Mouse (Mus musculus): ENCODE data around the gene AC124502.3. TPM values are rescaled to one million over a fixed set of nuclear protein-coding genes. Genes with fewer than 3 reads are reported as not detected.
"Not testable (repeated sequence)": the region's sequence is repeated elsewhere in the genome, so short reads cannot be mapped to it uniquely, and the experiment has no call there.

Gene AC124502.3
- total RNA-seq, 2 experiments from 2014 or later, result 5.0 to 5.3 TPM

DNA sequence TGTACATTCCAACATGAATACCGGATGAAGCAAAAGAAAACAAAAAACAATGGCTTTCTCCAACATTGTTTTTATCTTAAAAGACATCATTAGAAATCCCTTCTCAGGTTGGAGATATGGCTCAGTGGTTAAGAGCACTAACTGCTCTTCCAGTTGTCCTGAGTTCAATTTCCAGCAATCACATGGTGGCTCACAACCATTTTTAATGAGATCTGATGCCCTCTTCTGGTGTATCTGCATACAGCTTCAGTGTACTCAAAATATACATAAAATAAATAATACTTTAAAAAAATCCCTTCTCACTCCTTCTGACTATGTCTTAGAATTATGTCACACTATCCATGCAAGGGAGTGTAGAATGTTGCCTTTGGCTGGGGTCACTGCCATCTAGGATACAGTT lies 40.6 kb downstream of the AC124502.3 start:
- no peak for DNase-seq (ENCODE audit: extremely low spot score in 1 of 2, low spot score in 1 of 2)

DNA sequence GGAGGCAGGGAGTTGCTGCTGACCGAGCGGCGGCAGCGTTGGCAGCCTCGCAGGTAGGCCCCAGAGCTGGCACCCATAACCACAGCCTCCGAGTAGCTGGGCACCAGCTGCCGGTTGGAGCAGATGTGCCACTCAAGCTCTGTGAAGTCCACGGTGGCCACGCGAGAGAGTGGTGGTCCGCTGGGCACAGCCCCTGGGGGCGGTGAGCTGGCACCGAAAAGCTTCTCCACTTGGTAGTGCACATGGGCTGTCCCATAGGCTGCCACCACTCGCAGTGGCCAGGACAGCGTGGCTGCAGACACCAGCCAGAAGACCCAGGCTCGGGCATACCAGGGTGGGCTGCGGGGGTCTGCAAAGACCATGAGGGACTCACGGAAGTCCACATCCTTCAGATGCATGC lies 43.3 kb downstream of the AC124502.3 start:
- DNase-seq (ENCODE audit: extremely low spot score in 1 of 2, low spot score in 1 of 2), result no peak

- DNase-seq (ENCODE audit: extremely low spot score in 1 of 2, low spot score in 1 of 2), result no peak
These were observed 43.9 kb downstream of the AC124502.3 start for GRCm38 (mm10) chr19:5082596-5082995.

DNA sequence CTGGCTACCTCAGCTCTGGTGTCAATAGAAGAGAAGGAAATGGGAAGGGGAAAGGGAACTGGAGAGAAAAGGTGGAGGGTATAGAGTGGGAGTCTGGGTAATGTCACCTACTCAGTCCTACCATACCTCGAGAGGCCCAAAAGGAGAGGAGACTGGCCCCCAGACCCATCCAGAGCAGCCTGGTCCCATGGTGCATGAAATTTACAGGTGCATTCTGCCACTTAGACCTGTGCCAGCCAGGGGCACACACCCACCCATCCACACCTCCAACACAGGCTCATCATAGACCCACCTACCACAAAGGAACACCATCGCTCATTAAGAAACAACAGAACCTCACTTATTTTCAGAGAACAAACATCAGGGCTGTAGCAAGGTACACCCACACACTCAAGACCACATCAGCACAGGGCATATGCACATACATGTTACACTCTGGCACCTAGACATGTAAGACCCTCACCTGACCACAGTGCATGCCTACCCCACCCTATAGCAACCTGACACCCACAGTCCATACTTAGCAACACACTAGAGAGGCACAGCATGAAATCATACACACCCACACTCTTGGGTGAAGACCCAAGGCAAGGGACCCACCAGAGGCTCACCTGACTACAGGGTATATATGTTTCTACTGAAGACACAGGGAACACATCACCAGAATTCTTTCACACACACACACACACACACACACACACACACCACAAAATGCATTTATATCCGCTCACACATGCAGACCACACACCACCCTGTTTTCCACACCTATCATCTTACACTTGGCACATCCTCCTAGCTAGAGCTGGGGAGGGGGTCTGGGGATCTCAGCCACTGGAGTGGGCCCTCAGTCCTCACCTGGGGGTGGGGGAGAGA lies 45.5 kb downstream of the AC124502.3 start:
- no peak for DNase-seq (ENCODE audit: extremely low spot score in 1 of 2, low spot score in 1 of 2)

- no peak for DNase-seq (ENCODE audit: extremely low spot score in 1 of 2, low spot score in 1 of 2)
These were observed 46.1 kb downstream of the AC124502.3 start for GRCm38 (mm10) chr19:5084834-5085144.

DNA sequence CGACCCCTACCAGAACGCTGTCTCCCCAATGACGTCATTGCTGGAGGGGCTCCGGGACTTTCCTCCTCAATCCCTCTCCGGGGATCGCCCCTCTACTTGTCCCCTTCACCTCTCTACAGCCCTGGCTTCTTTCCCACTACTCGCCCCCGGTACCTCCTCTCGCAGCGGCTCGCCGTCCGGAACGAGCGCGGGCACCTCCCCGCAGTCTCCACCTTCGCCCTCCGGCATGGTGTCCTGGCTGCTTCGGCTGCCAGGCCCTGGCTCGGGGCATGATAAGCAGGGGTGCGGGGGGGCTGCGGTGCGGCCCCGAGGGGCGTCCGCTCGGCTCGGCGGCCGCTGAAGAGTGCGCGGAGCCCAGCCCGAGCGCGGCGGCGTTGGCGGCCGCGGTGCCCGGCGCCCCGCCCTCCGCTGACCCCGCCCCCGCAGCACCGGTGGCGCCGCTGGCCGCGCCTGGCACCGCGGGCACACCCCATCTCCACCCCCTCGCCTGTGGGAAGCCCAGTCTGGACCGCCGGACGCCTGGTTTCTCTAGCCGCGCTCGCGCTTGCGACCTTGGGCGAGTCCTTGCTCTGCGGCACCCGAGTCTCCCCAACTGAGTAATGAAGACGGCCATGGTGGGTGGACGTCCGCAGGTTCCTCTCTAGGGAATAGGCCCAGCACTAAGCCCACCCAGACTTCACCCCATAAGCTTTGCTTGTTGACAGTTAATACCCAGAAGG lies 46.6 kb downstream of the AC124502.3 start, which contains the start of gene Tmem151a:
Gene Tmem151a, minus strand, starts transcription at position 387 of the 719 bp plus-strand sequence.
- DNase-seq (ENCODE audit: extremely low spot score in 1 of 2, low spot score in 1 of 2), result peak in 1 of 2 experiments; percentile 65

- not testable (repeated sequence) for DNase-seq (ENCODE audit: extremely low spot score in 1 of 2, low spot score in 1 of 2)
These were observed 47.8 kb downstream of the AC124502.3 start for GRCm38 (mm10) chr19:5086533-5086932.

DNA sequence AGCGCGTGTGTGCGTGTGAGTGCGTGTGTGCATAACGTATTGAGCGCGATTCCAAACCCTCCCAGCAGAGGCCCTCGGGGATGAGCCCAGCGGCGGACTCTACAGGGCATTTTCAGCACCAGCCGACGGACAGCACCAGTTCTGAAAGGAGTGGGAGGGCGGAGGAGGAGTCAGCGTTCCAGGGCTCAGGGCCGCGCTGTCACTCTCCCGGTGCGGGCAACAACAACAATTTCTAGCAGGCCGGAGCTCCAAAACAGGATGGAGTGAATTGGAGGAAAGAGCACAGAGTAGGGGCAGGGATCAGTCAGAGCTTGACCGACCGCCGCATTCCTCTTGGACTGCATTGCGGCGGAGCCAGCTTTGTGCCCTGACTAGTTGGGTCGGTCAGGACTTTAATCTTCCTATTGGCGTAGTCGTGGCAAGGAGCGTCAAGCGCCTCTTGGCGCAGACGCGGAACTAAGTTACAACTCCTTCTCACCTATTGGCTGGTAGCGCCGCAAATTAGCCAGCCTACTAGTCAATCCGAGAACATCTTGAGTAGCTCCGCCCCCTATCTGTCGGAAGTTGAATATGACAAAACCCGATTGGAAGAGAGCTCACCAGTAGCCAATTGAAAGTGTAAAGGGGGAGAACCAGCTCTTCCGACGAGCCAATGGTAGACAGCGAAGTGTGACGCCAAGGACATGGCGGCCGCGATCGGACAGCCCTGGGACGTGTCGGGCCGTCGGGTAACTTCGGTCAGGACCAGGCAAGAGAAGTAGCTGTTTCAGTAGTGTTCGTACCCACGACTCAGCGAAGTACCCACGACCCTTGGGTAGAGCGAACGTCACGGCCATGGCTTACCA lies 49.4 kb downstream of the AC124502.3 start, which contains the start of gene Yif1a:
Gene Yif1a, plus strand, starts transcription at position 655 of the 845 bp plus-strand sequence.
- DNase-seq (ENCODE audit: extremely low spot score in 1 of 2, low spot score in 1 of 2), result peak; percentile 74 to 84

- no peak for DNase-seq (ENCODE audit: extremely low spot score in 1 of 2, low spot score in 1 of 2)
These were observed 50.6 kb downstream of the AC124502.3 start for GRCm38 (mm10) chr19:5089324-5089723.

DNA sequence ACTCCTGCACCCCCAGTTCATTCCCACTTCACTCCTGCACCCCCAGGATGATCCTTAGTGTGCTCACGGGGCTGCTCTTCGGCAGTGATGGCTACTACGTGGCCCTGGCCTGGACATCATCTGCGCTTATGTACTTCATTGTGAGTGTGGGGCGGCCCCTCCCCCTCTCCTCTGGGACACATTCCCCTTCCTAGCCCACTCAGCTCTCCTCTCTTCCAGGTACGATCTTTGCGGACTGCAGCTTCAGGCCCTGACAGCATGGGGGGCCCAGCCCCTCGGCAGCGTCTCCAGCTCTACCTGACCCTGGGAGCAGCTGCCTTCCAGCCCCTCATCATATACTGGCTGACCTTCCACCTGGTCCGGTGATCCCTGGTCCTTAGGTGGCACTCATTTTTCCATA lies 53.4 kb downstream of the AC124502.3 start:
- DNase-seq (ENCODE audit: extremely low spot score in 1 of 2, low spot score in 1 of 2), result no peak

DNA sequence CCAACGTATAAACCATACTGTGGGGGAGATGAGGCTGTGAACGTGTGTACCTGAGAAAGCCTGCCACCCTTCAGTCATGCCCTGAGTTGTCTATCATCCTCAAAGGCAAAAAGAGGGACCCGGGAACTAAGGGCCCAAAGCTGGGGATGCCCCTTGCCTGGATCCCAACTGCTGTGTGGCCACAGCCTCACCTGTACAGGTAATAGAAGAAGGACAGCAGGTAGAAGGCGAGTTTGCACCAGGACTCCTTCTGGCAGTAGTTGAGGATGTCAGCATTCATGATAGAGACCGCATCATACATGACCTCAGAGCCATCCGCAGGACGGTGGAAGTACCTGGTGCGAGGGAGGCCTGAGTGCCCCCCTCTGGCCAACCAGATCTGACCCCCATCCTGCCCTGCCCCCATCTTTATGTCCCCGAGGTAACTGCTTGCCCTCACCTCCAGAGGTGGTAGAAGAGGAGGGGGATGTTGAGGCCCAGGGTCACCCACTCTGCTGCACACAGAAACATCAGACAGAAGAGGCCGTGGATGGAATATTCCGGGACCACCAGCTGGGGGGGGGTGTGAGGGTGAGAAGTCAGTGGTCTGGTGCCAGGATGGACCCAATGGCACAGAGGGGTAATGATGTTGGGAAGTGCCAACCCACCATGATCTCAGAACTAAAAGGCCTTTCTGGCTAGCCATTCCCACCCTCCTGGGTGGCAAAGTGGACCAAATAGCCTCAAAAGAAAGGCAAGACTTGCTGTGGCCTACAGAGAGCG lies 55.0 kb downstream of the AC124502.3 start:
- DNase-seq (ENCODE audit: extremely low spot score in 1 of 2, low spot score in 1 of 2), result no peak

DNA sequence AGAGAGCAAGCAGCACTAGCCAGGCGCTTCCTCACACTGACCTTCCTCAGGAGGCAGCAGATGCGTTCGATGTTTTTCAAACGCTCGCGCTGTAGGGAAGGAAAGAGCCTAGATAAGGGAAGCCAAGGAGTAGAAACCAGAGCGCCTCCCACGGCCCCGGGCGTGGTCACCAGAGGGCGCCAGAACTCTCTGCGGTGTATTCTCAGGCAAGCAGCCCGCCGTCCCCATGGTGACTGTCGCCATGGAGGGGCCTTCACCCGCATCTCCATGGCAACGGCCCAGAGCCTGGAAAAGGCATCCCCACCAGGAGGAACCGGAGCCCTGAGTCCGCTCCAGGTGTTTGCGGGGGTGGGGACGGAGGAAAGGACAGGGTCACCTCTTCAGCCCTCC lies 55.5 kb downstream of the AC124502.3 start:
- DNase-seq (ENCODE audit: extremely low spot score in 1 of 2, low spot score in 1 of 2), result peak; percentile 96 to 100

DNA sequence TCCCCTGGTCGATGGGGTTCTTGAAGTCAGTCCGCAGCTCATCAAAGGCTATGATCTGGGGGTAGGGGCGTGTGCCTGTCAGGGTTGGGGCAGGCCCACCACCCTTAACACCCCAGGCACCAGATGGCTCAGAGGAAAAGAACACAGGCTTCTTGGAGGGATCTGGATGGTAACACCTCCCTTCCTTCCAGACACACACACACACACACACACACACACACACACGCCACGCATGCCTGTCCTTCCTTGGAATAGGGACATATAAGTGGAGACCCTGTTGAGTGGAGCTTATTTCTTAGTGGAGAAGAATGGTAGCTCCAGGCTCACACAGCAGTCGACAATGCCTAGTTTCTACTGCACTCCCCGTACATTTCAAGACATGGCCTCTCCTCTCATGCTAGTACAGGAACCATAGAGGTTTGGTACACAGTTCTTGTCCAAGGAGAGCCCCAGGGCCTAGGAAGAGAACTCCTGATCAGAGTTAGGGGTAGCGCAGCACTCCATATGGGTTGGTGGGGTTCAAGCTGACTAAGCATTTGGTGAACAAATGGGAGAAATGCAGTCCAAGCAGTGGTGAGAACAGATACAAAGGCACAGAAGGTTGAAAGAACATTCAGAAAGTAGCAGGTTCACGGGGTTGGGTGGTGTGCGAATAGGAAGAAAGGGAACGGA lies 56.2 kb downstream of the AC124502.3 start:
- no peak for DNase-seq (ENCODE audit: extremely low spot score in 1 of 2, low spot score in 1 of 2)

DNA sequence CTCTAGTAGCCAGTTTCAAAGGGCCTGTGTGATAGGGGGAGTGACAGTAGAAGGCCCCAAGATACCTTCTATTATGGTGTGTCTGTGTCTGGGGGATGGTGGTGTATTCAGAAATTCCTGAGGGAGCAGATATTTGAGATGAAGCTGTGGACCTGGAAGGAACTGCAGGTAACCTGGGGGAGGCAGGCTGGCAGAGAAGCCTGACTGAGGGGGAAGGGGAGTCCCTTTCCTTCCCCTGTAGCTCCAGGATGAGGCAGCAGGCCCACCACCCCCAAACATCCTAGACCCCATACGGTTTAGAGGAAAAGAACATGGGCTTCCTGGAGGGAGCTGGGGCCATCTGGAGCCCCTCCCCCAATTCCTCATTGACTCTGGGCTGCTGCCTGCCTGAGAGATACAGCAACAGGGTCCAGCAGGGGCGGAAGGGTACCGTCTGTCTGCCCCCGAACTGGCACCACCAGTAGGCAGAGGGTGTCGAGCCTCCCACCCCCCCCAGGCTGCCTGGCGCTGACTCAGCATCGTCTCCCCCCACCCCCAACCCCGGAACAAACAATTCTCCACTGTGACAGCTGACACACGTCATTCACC lies 57.3 kb downstream of the AC124502.3 start:
- DNase-seq (ENCODE audit: extremely low spot score in 1 of 2, low spot score in 1 of 2), result peak; percentile 60 to 62

DNA sequence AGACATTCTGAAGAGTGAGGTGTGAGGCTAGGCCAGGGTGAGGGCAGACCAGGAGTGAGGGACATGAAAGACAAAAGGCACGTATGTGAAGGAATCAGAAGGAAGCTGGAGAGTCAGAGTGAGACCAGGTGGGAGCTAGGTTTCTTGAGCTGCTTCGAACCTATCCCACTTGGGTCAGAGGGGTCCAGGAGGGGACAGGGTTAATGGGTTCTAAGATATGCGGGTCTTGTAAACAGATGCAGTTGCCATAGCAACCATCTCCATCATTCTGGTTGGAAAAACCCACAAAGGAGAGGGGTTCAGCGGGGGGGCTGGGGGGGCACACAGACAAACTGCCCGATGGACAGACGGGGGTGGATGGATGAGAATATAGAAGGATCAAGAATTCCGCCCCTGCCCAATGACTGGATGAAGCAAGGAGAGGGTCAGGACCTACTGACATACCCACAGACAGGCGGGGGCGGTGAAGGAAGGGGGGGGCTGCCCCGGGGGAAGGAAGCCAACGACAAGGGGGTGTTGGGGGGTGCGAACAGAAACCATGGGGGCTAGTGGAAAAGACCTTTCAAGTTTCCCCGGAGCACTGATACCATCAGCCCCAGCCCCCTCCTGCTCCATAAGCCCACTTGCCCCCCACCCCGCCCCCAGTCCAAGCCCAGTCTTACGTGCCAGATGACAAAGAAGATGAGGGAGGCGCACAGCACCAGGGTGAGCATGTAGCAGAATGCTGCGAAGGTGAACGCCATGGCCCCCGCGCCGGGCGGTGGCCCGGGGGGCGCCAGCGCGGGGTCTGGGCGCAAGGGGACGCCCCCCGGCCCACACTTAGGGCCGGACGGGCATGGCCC lies 59.1 kb downstream of the AC124502.3 start:
- DNase-seq (ENCODE audit: extremely low spot score in 1 of 2, low spot score in 1 of 2), result no peak

DNA sequence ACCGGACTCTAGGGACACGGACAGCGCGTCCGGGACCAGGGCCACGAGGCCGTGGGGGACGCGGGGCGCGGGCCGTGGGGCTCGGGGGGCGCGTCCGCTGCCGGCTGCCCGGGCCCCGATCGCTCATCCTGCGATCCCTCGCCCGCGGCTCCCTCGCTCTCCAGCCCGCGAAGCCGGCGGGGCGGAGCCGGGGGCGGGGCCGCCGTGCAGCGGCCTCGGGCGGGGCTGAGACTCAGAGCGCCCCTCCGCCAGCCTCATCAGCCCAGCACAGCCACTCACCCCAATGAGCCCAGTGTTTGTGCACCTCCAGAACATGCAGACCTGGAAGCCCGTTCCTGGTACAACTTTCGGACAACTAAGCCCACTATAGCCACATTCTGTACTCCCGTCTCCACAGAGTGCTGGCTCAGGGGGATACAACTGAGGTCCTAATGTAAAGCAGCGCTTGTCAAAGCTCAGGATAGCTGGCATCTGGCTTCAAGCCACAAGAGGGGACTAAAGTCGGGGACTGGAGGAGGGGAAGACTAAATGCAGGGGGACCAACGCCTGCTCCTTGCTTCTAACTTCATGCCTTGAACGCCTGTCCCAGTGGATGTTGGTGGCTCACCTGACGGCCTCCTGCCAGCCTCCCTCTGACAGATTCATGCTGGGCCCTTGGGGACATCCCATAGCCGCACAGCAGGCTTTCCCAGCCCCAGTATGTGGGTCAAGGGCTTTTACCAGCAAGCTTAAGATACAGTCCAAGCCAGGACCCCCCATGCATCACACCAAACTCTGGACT lies 59.9 kb downstream of the AC124502.3 start, which contains the start of gene Cnih2:
Gene Cnih2, minus strand, starts transcription at position 159 of the 781 bp plus-strand sequence.
- peak in 1 of 2 experiments; percentile 58 for DNase-seq (ENCODE audit: extremely low spot score in 1 of 2, low spot score in 1 of 2)
